In genomic region chr17:31920589-31921190, GRCm38 (mm10) we compare ENCODE assay signal across 10 mouse cellular contexts.
DNase-seq lines count a peak whose midpoint lies in the region; ATAC-seq and TF ChIP-seq lines count a peak whose summit lies in the region.
"Had no signal": no experiment of that assay in that cellular context is flagged by ENCODE, and none has a peak within 500 bp of the region (broad histone marks: within the 10 kb centered on the region; RNA-seq: fewer than 3 reads in every experiment).

No protein-coding gene starts in this region.

- H3K4me1 ChIP-seq in forebrain, embryonic 10.5 days, result peaks cover 25% of the 10 kb centered on the region
- H3K4me1 ChIP-seq in forebrain, embryonic 12.5 days, result peaks cover 5% of the 10 kb centered on the region
- peaks cover 23% of the 10 kb centered on the region for H3K4me1 ChIP-seq in limb, embryonic 12.5 days (replicated peaks)
- H3K4me1 ChIP-seq in neural tube, embryonic 15.5 days, result no peaks in the 10 kb centered on the region

- no peak for DNase-seq in forebrain, embryonic 10.5 days (ENCODE audit: extremely low spot score, low spot score)
- no peak for DNase-seq in layer of hippocampus, adult 2 months (ENCODE audit: low spot score in 2 of 2)
- no peak for DNase-seq in layer of hippocampus, adult 11-12 months (ENCODE audit: low spot score)
- DNase-seq in adrenal gland, postnatal 10 days, result peak; percentile 37
- no peak for DNase-seq in right cerebral cortex, adult 18-20 months
- DNase-seq: thymus, adult 18-20 months had no signal

- H3K27ac ChIP-seq in forebrain, embryonic 10.5 days, result peak overlapping the region; percentile 31; the same call in 1 of the 2 replicates
- H3K27ac ChIP-seq in forebrain, embryonic 12.5 days, result no peak overlapping the region
- peak overlapping the region; percentile 77 for H3K27ac ChIP-seq in layer of hippocampus, adult 2 months
- 0 out of 2 replicates have a peak overlapping the region, but pooled peaks have one; percentile 7 for H3K27ac ChIP-seq in limb, embryonic 12.5 days
- no peak overlapping the region for H3K27ac ChIP-seq in neural tube, embryonic 15.5 days (replicated peaks)

- WGBS in forebrain, embryonic 10.5 days, result 47% methylated on average over 9 of the region's 9 CpGs
- 42% methylated on average over 9 of the region's 9 CpGs for WGBS in forebrain, embryonic 12.5 days
- 26% methylated on average over 9 of the region's 9 CpGs for WGBS in limb, embryonic 12.5 days
- 36% methylated on average over 9 of the region's 9 CpGs for WGBS in neural tube, embryonic 15.5 days

- ATAC-seq in forebrain, embryonic 12.5 days (ENCODE audit: low FRiP score), result no peak
- no peak for ATAC-seq in limb, embryonic 12.5 days (ENCODE audit: insufficient number of reproducible peaks, insufficient read depth, low FRiP score, low TSS enrichment, low read depth)
- ATAC-seq in neural tube, embryonic 15.5 days (ENCODE audit: low FRiP score), result no peak
- ATAC-seq: CD4-positive, CD25-positive, alpha-beta regulatory T cell, adult 4 months had no signal

- no peak for TF ChIP-seq CTCF in layer of hippocampus, adult 2 months (conservative IDR thresholded peaks at IDR 0.05)

- H3K9ac ChIP-seq in forebrain, embryonic 12.5 days, result no peak overlapping the region
- H3K9ac ChIP-seq in limb, embryonic 12.5 days (replicated peaks), result 0 out of 2 replicates have a peak overlapping the region, but pooled peaks have one; percentile 18
- no peak overlapping the region for H3K9ac ChIP-seq in neural tube, embryonic 15.5 days (replicated peaks)

- no peak overlapping the region for H3K4me2 ChIP-seq in forebrain, embryonic 12.5 days
- no peak overlapping the region for H3K4me2 ChIP-seq in limb, embryonic 12.5 days
- no peak overlapping the region for H3K4me2 ChIP-seq in neural tube, embryonic 15.5 days

- 0 out of 2 replicates have a peak, but pooled peaks cover 2% of the 10 kb centered on the region for H3K9me3 ChIP-seq in forebrain, embryonic 10.5 days
- no peaks in the 10 kb centered on the region for H3K9me3 ChIP-seq in forebrain, embryonic 12.5 days
- peaks cover 4% of the 10 kb centered on the region; the same call in 1 of the 2 replicates for H3K9me3 ChIP-seq in limb, embryonic 12.5 days
- H3K9me3 ChIP-seq in neural tube, embryonic 15.5 days (replicated peaks), result 0 out of 2 replicates have a peak, but pooled peaks cover 3% of the 10 kb centered on the region

- H3K4me3 ChIP-seq in forebrain, embryonic 10.5 days, result no peak overlapping the region
- H3K4me3 ChIP-seq in forebrain, embryonic 12.5 days (replicated peaks), result no peak overlapping the region
- no peak overlapping the region for H3K4me3 ChIP-seq in layer of hippocampus, adult 2 months
- no peak overlapping the region for H3K4me3 ChIP-seq in limb, embryonic 12.5 days (replicated peaks)
- H3K4me3 ChIP-seq in neural tube, embryonic 15.5 days (replicated peaks), result no peak overlapping the region

- no peaks in the 10 kb centered on the region for H3K27me3 ChIP-seq in forebrain, embryonic 10.5 days (ENCODE audit: poor library complexity, severe bottlenecking)
- H3K27me3 ChIP-seq in forebrain, embryonic 12.5 days, result no peaks in the 10 kb centered on the region
- no peaks in the 10 kb centered on the region for H3K27me3 ChIP-seq in limb, embryonic 12.5 days
- H3K27me3 ChIP-seq in neural tube, embryonic 15.5 days (replicated peaks), result no peaks in the 10 kb centered on the region

- H3K36me3 ChIP-seq in forebrain, embryonic 10.5 days (replicated peaks), result no peaks in the 10 kb centered on the region
- no peaks in the 10 kb centered on the region for H3K36me3 ChIP-seq in forebrain, embryonic 12.5 days (replicated peaks)
- H3K36me3 ChIP-seq in limb, embryonic 12.5 days, result no peaks in the 10 kb centered on the region
- no peaks in the 10 kb centered on the region for H3K36me3 ChIP-seq in neural tube, embryonic 15.5 days

Comparison
In these comparisons a context has a peak if more than half of its experiments do, and no peak if none do; other contexts are left out.
1. H3K27ac ChIP-seq: peak in forebrain, embryonic 10.5 days (single experiment), layer of hippocampus, adult 2 months (single experiment) and limb, embryonic 12.5 days (single experiment); none in forebrain, embryonic 12.5 days (single experiment) and neural tube, embryonic 15.5 days (single experiment).